Mouse (Mus musculus) CH12.LX (cell line): ENCODE results near the gene Ace.

ENCODE experiments used
- CTCF ChIP-seq, 2 experiments: IDR thresholded peaks in 1 of 2; conservative IDR thresholded peaks in 1 of 2; 2 replicates each; pipeline ENCODE4 v1.5.1; 2011 to 2012; ENCODE audit warnings: low read depth in 2 of 2, low read length in 2 of 2, improper control_type of control experiment in 1 of 2, inconsistent platforms in 1 of 2, mild to moderate bottlenecking in 1 of 2, moderate library complexity in 1 of 2
- ELF1 ChIP-seq: IDR thresholded peaks from 2 replicates; pipeline ENCODE4 v1.6.1; 2014; ENCODE audit warnings: low read depth, mild to moderate bottlenecking, inconsistent platforms, low read length, improper control_type of control experiment
- MAX ChIP-seq: IDR thresholded peaks from 2 replicates; pipeline ENCODE4 v1.6.1; 2011; ENCODE audit warnings: low read length, improper control_type of control experiment
- POLR2AphosphoS2 ChIP-seq: IDR thresholded peaks from 2 replicates; pipeline ENCODE4 v1.6.1; 2011; ENCODE audit warnings: low read depth, low read length, improper control_type of control experiment
- RAD21 ChIP-seq: IDR thresholded peaks from 2 replicates; pipeline ENCODE4 v1.6.1; 2011; ENCODE audit warnings: low read depth, mild to moderate bottlenecking, low read length, improper control_type of control experiment, moderate library complexity
- SIN3A ChIP-seq: IDR thresholded peaks from 2 replicates; pipeline ENCODE4 v1.6.1; 2012; ENCODE audit warnings: low read length, improper control_type of control experiment, inconsistent platforms
- TBP ChIP-seq: conservative IDR thresholded peaks from 2 replicates; pipeline ENCODE4 v1.6.1; 2011; ENCODE audit warnings: low read depth, low read length, improper control_type of control experiment
- TCF12 ChIP-seq: IDR thresholded peaks from 2 replicates; pipeline ENCODE4 v1.6.1; 2014; ENCODE audit warnings: low read depth, mild to moderate bottlenecking, inconsistent platforms, low read length, improper control_type of control experiment
- UBTF ChIP-seq: IDR thresholded peaks from 2 replicates; pipeline ENCODE4 v1.6.1; 2012; ENCODE audit warnings: low read depth, mild to moderate bottlenecking, inconsistent platforms, low read length, improper control_type of control experiment, moderate library complexity
- ZMIZ1 ChIP-seq: IDR thresholded peaks from 2 replicates; pipeline ENCODE4 v1.6.1; 2012; ENCODE audit warnings: low read depth, mild to moderate bottlenecking, inconsistent platforms, low read length, improper control_type of control experiment

GRCm38 (mm10) chr11:105975050-105975449 is 7.3 kb downstream of the Ace start:
- TF ChIP-seq RAD21 (no peak), TBP (no peak), CTCF (conservative IDR thresholded peaks at IDR 0.05 in 1 of 2, IDR thresholded peaks at IDR 0.05 in 1 of 2; ENCODE audit: low read depth in 2 of 2, low read length in 2 of 2) (no peak), POLR2AphosphoS2 (no peak), ELF1 (no peak), ZMIZ1 (no peak), UBTF (no peak), MAX (no peak), SIN3A (no peak), TCF12 (no peak)
